Mouse (Mus musculus) ES-Bruce4 (cell line): ENCODE measurements at regions not wholly inside any gene's neighbourhood (a gene's known extent, or its start where the extent isn't known, plus 50 kb on each side); places are given as distances from the start of the nearest gene placed in this dataset.

Experiments used
- H3K27ac ChIP-seq: 2 replicates; pipeline ENCODE4 v1.5.1; 2012; ENCODE audit warnings: low read length, inconsistent platforms; ENCODE audit not compliant: insufficient read depth
- H3K27me3 ChIP-seq: 2 replicates; pipeline ENCODE4 v1.6.1; 2012; ENCODE audit warnings: mild to moderate bottlenecking, low read length, inconsistent platforms; ENCODE audit not compliant: control insufficient read depth, poor library complexity, insufficient read depth, severe bottlenecking
- H3K36me3 ChIP-seq: 2 replicates; pipeline ENCODE4 v1.6.1; 2012; ENCODE audit warnings: inconsistent platforms, mild to moderate bottlenecking, low read length, moderate library complexity; ENCODE audit not compliant: control insufficient read depth, poor library complexity, insufficient read depth, severe bottlenecking
- H3K4me1 ChIP-seq: one replicate; pipeline ENCODE4 v1.8.1; 2011; ENCODE audit warnings: low read length; ENCODE audit not compliant: control insufficient read depth, insufficient read depth
- H3K4me3 ChIP-seq: 2 replicates; pipeline ENCODE4 v1.5.1; 2011; ENCODE audit warnings: low read depth, mild to moderate bottlenecking, low read length
- H3K9ac ChIP-seq: 2 replicates; pipeline ENCODE4 v1.6.1; 2012; ENCODE audit warnings: low read depth, mild to moderate bottlenecking, inconsistent platforms; ENCODE audit not compliant: poor library complexity, severe bottlenecking
- H3K9me3 ChIP-seq: replicated peaks from 2 replicates; pipeline ENCODE4 v1.6.1; 2012; ENCODE audit warnings: mild to moderate bottlenecking, low read length, inconsistent platforms; ENCODE audit not compliant: control insufficient read depth, poor library complexity, insufficient read depth, severe bottlenecking
- CTCF ChIP-seq: IDR thresholded peaks from one replicate; pipeline ENCODE4 v1.8.1; 2011; ENCODE audit warnings: low read depth, low read length
- EP300 ChIP-seq: IDR thresholded peaks from 2 replicates; pipeline ENCODE4 v1.6.1; 2011; ENCODE audit warnings: low read depth, low read length; ENCODE audit not compliant: insufficient read depth
- POLR2A ChIP-seq: IDR thresholded peaks from one replicate; pipeline ENCODE4 v1.8.1; 2011; ENCODE audit warnings: low read length; ENCODE audit not compliant: insufficient read depth

GRCm38 (mm10) chr1:183949205-183949604, 63.9 kb upstream of the Dusp10 start:
- Histone ChIP-seq H3K36me3 (no peaks in the 10 kb centered on the region), H3K9me3 (no peaks in the 10 kb centered on the region), H3K4me1 (no peaks in the 10 kb centered on the region), H3K9ac (no peak overlapping the region), H3K27ac (no peak overlapping the region), H3K27me3 (no peaks in the 10 kb centered on the region), H3K4me3 (no peak overlapping the region)
- no peak for TF ChIP-seq CTCF
- no peak for TF ChIP-seq POLR2A
- TF ChIP-seq EP300, result no peak

- Histone ChIP-seq H3K9me3 (no peaks in the 10 kb centered on the region), H3K36me3 (no peaks in the 10 kb centered on the region), H3K4me3 (no peak overlapping the region), H3K27me3 (no peaks in the 10 kb centered on the region), H3K27ac (no peak overlapping the region), H3K9ac (no peak overlapping the region), H3K4me1 (no peaks in the 10 kb centered on the region)
- TF ChIP-seq POLR2A, result no peak
- TF ChIP-seq CTCF, result no peak
- TF ChIP-seq EP300, result no peak
Observed at GRCm38 (mm10) chr1:183954086-183954485, 59.0 kb upstream of the Dusp10 start.

- no peak for TF ChIP-seq POLR2A
- no peak for TF ChIP-seq CTCF
- TF ChIP-seq EP300, result no peak
- Histone ChIP-seq H3K27me3 (no peaks in the 10 kb centered on the region), H3K36me3 (no peaks in the 10 kb centered on the region), H3K9ac (no peak overlapping the region), H3K4me1 (no peaks in the 10 kb centered on the region), H3K9me3 (no peaks in the 10 kb centered on the region), H3K27ac (no peak overlapping the region), H3K4me3 (no peak overlapping the region)
Observed at GRCm38 (mm10) chr1:183956391-183956790, 56.7 kb upstream of the Dusp10 start.

- Histone ChIP-seq H3K4me1 (no peaks in the 10 kb centered on the region), H3K4me3 (no peak overlapping the region), H3K9me3 (no peaks in the 10 kb centered on the region), H3K9ac (no peak overlapping the region), H3K27ac (no peak overlapping the region), H3K27me3 (no peaks in the 10 kb centered on the region), H3K36me3 (no peaks in the 10 kb centered on the region)
- TF ChIP-seq POLR2A (no peak), CTCF (no peak), EP300 (no peak)
Observed at GRCm38 (mm10) chr1:183961383-183961782, 51.7 kb upstream of the Dusp10 start.

GRCm38 (mm10) chr1:183962486-183962885, 50.6 kb upstream of the Dusp10 start:
- H3K9me3 ChIP-seq, result no peaks in the 10 kb centered on the region
- H3K4me1 ChIP-seq, result no peaks in the 10 kb centered on the region
- no peaks in the 10 kb centered on the region for H3K36me3 ChIP-seq
- no peaks in the 10 kb centered on the region for H3K27me3 ChIP-seq
- no peak overlapping the region for H3K9ac ChIP-seq
- no peak overlapping the region for H3K4me3 ChIP-seq
- no peak for TF ChIP-seq EP300
- no peak for TF ChIP-seq POLR2A
- TF ChIP-seq CTCF, result no peak
- no peak overlapping the region for H3K27ac ChIP-seq

GRCm38 (mm10) chr1:183963286-183963685, 49.8 kb upstream of the Dusp10 start:
- Histone ChIP-seq H3K4me1 (no peaks in the 10 kb centered on the region), H3K27me3 (no peaks in the 10 kb centered on the region), H3K9me3 (no peaks in the 10 kb centered on the region), H3K9ac (no peak overlapping the region), H3K27ac (no peak overlapping the region), H3K4me3 (no peak overlapping the region), H3K36me3 (no peaks in the 10 kb centered on the region)
- TF ChIP-seq EP300, result no peak
- TF ChIP-seq CTCF, result no peak
- TF ChIP-seq POLR2A, result no peak
